Mouse (Mus musculus): ENCODE results near the gene Syt15. TPM values are rescaled to one million over a fixed set of nuclear protein-coding genes. Genes with fewer than 3 reads are reported as not detected.
A peak's percentile ranks its signal among the peaks of the same experiment; 100 is the strongest.
"Not testable (repeated sequence)": the region's sequence is repeated elsewhere in the genome, so short reads cannot be mapped to it uniquely, and the experiment has no call there.

Syt15 gene
- polyA plus RNA-seq, 1 experiment from 2014 or later: 0.38 TPM

GRCm38 (mm10) chr14:34227981-34228380 is 8.6 kb downstream of the Syt15 start:
- no peak for DNase-seq (ENCODE audit: low spot score)

- DNase-seq (ENCODE audit: low spot score): no peak
Measured at GRCm38 (mm10) chr14:34228830-34229506, 9.6 kb downstream of the Syt15 start.

GRCm38 (mm10) chr14:34232340-34232739 is 12.9 kb downstream of the Syt15 start:
- DNase-seq (ENCODE audit: low spot score): peak; percentile 21

GRCm38 (mm10) chr14:34232866-34233680 is 13.7 kb downstream of the Syt15 start:
- DNase-seq (ENCODE audit: low spot score): no peak

GRCm38 (mm10) chr14:34233846-34234245 is 14.5 kb downstream of the Syt15 start:
- no peak for DNase-seq (ENCODE audit: low spot score)

GRCm38 (mm10) chr14:34234630-34235380 is 15.4 kb downstream of the Syt15 start:
- peak; percentile 35 for DNase-seq (ENCODE audit: low spot score)

GRCm38 (mm10) chr14:34240263-34240662 is 20.9 kb downstream of the Syt15 start:
- DNase-seq (ENCODE audit: low spot score): no peak

- DNase-seq (ENCODE audit: low spot score): no peak
Measured at GRCm38 (mm10) chr14:34240676-34241075, 21.3 kb downstream of the Syt15 start.

- DNase-seq (ENCODE audit: low spot score): no peak
Measured at GRCm38 (mm10) chr14:34252470-34253145, 33.2 kb downstream of the Syt15 start.

GRCm38 (mm10) chr14:34253261-34253660 is 33.9 kb downstream of the Syt15 start:
- no peak for DNase-seq (ENCODE audit: low spot score)

- DNase-seq (ENCODE audit: low spot score): not testable (repeated sequence)
Measured at GRCm38 (mm10) chr14:34258525-34258924, 39.1 kb downstream of the Syt15 start.

- no peak for DNase-seq (ENCODE audit: low spot score)
Measured at GRCm38 (mm10) chr14:34268046-34268445, 48.7 kb downstream of the Syt15 start.

GRCm38 (mm10) chr14:34273280-34273679 is 53.9 kb downstream of the Syt15 start:
- peak; percentile 20 for DNase-seq (ENCODE audit: low spot score)

GRCm38 (mm10) chr14:34274141-34274540 is 54.7 kb downstream of the Syt15 start:
- no peak for DNase-seq (ENCODE audit: low spot score)

- no peak for DNase-seq (ENCODE audit: low spot score)
Measured at GRCm38 (mm10) chr14:34275225-34275624, 55.8 kb downstream of the Syt15 start.

GRCm38 (mm10) chr14:34279726-34280125 is 60.3 kb downstream of the Syt15 start:
- no peak for DNase-seq (ENCODE audit: low spot score)

Other genes starting within 250 kb of the Syt15 start
- gene Zfp488, start 240.8 kb upstream of the Syt15 start, polyA plus RNA-seq (2015; fragmentation: Nextera tagmentation; extraction: Ambion mirVana): not detected in 2 replicates
- not detected in 2 replicates for gene Gm30083, start 204.4 kb upstream of the Syt15 start, polyA plus RNA-seq (2015; fragmentation: Nextera tagmentation; extraction: Ambion mirVana)
- gene Gm5460, start 202.8 kb upstream of the Syt15 start, polyA plus RNA-seq (2015; fragmentation: Nextera tagmentation; extraction: Ambion mirVana): not detected in 2 replicates
- gene Antxrl, start 166.9 kb upstream of the Syt15 start, polyA plus RNA-seq (2015; fragmentation: Nextera tagmentation; extraction: Ambion mirVana): 0.05 TPM in 1 of 2 replicates, not detected in the other
- gene Anxa8, start 133.6 kb upstream of the Syt15 start, polyA plus RNA-seq (2015; fragmentation: Nextera tagmentation; extraction: Ambion mirVana): 20.5 and 22.8 TPM in 2 replicates
- gene A630023A22Rik, start 116.8 kb upstream of the Syt15 start, polyA plus RNA-seq (2015; fragmentation: Nextera tagmentation; extraction: Ambion mirVana): 0.22 TPM in 1 of 2 replicates, not detected in the other
- 0.08 TPM in 1 of 2 replicates, not detected in the other for gene Npy4r, start 67.1 kb upstream of the Syt15 start, polyA plus RNA-seq (2015; fragmentation: Nextera tagmentation; extraction: Ambion mirVana)
- gene Gprin2, start 17.9 kb upstream of the Syt15 start, polyA plus RNA-seq (2015; fragmentation: Nextera tagmentation; extraction: Ambion mirVana): 0.09 and 0.14 TPM in 2 replicates
- gene Shld2, start 90.9 kb downstream of the Syt15 start, polyA plus RNA-seq (2015; fragmentation: Nextera tagmentation; extraction: Ambion mirVana): 16.5 and 22.6 TPM in 2 replicates
- 56.6 and 65.6 TPM in 2 replicates for gene Glud1, start 91.1 kb downstream of the Syt15 start, polyA plus RNA-seq (2015; fragmentation: Nextera tagmentation; extraction: Ambion mirVana)
- 2.7 and 4.5 TPM in 2 replicates for gene Fam25c, start 135.8 kb downstream of the Syt15 start, polyA plus RNA-seq (2015; fragmentation: Nextera tagmentation; extraction: Ambion mirVana)
- gene Sncg, start 155.2 kb downstream of the Syt15 start, polyA plus RNA-seq (2015; fragmentation: Nextera tagmentation; extraction: Ambion mirVana): 7.8 and 8.4 TPM in 2 replicates
- 2.9 and 3.3 TPM in 2 replicates for gene Mmrn2, start 155.9 kb downstream of the Syt15 start, polyA plus RNA-seq (2015; fragmentation: Nextera tagmentation; extraction: Ambion mirVana)